Mouse (Mus musculus) C2C12 (cell line): ENCODE results near the gene Rgs13.

ENCODE experiments used
- CTCF ChIP-seq: IDR thresholded peaks from one replicate; pipeline ENCODE4 v1.5.1; 2011; ENCODE audit not compliant: control insufficient read depth, insufficient read depth, insufficient read length
- FOSL1 ChIP-seq: IDR thresholded peaks from one replicate; pipeline ENCODE4 v1.8.0; 2011; ENCODE audit warnings: mild to moderate bottlenecking, low read length; ENCODE audit not compliant: poor library complexity, insufficient read depth, severe bottlenecking
- MYOG ChIP-seq: IDR thresholded peaks from one replicate; pipeline ENCODE4 v1.6.1; 2011; ENCODE audit not compliant: control insufficient read depth, insufficient read length; ENCODE audit errors: extremely low read depth

DNA sequence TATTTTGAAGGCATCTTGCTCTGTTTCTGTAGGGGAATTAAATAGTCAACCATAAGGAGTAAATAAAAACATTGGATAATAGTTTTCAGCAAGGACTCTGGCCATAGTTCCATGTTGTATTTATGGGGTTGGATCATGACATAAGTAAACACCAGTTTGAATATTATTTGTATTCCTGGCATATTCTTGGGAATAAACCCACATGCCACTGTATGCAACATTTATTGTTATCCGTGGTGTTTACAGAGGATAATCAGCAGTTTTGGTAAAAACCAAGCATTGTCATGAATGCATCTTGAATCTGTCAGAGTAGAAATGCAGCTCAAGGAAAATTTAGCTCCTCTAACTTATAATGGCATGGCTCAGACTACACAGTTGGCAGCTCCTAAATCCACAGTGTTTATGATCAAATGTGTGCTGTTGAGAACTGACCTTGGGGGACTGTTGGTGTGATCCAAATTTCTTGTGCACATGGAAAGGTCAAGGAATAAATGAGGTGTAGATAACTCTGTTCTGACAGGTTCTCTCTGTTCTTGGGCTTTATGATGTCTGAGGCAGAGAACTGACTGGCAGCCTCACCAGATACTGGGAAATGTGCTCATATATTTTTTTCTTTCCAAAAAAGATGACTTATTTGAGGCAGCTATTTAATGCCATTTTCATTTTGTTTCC, 78.4 kb downstream of the Rgs13 start:
- TF ChIP-seq CTCF (no peak), MYOG (no peak), FOSL1 (no peak)
